Mouse (Mus musculus) ovary, adult 18-20 months (tissue): ENCODE measurements at regions not wholly inside any gene's neighbourhood (a gene's known extent, or its start where the extent isn't known, plus 50 kb on each side); places are given as distances from the start of the nearest gene placed in this dataset.

Experiments
- DNase-seq: peaks from one replicate; pipeline ENCODE4 v3.0.0; 2022; ENCODE audit warnings: low spot score, mixed read lengths

GRCm38 (mm10) chr7:90059629-90060301 lies 70.2 kb upstream of the Picalm start:
- no peak for DNase-seq

- no peak for DNase-seq
Observed at GRCm38 (mm10) chr7:90060343-90061175, 69.5 kb upstream of the Picalm start.

- DNase-seq: no peak
Observed at GRCm38 (mm10) chr7:90061701-90062100, 68.3 kb upstream of the Picalm start.

- DNase-seq: no peak
Observed at GRCm38 (mm10) chr7:90062874-90063273, 67.1 kb upstream of the Picalm start.

- no peak for DNase-seq
Observed at GRCm38 (mm10) chr7:90064198-90064597, 65.8 kb upstream of the Picalm start.

GRCm38 (mm10) chr7:90065269-90065955 lies 64.6 kb upstream of the Picalm start:
- no peak for DNase-seq

- no peak for DNase-seq
Observed at GRCm38 (mm10) chr7:90066275-90066674, 63.7 kb upstream of the Picalm start.

- DNase-seq: no peak
Observed at GRCm38 (mm10) chr7:90067961-90068665, 61.9 kb upstream of the Picalm start.

GRCm38 (mm10) chr7:90070267-90070666 lies 59.7 kb upstream of the Picalm start:
- DNase-seq: no peak

GRCm38 (mm10) chr7:90073865-90074264 lies 56.1 kb upstream of the Picalm start:
- DNase-seq: no peak

- no peak for DNase-seq
Observed at GRCm38 (mm10) chr7:90074592-90074991, 55.4 kb upstream of the Picalm start.

- no peak for DNase-seq
Observed at GRCm38 (mm10) chr7:90077565-90077964, 52.4 kb upstream of the Picalm start.

GRCm38 (mm10) chr7:90080083-90080772 lies 49.8 kb upstream of the Picalm start:
- no peak for DNase-seq
